Comparison of ENCODE assay signal across 7 mouse cellular contexts in the genomic region with DNA sequence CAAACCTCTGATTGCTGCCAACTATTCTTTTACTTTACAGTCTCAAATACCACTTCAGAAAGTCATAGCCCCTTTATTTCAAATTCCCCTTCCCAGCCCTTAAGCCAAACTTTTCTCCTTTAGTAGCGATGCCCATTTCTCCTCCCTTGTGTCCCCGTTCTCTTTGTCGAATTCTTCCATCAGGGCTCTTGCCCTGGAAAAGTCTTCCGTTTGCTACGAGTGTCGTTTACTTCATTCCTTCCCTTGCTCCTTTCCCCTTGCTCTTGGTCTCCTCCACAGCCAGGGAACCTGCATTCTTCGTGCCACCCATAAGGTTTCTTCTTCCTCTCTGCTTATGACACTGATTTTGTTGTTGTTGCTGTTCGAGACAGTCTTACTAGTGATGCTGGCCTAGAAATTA. TPM values are rescaled to one million over a fixed set of nuclear protein-coding genes. Genes with fewer than 3 reads are reported as not detected.
DNase-seq lines count a peak whose midpoint lies in the region; ATAC-seq and TF ChIP-seq lines count a peak whose summit lies in the region.

No protein-coding gene starts in this region.

- H3K36me3 ChIP-seq in limb, embryonic 13.5 days: peaks cover 41% of the 10 kb centered on the region
- H3K36me3 ChIP-seq in stomach, postnatal 0 days (ENCODE audit: control insufficient read depth, insufficient read depth, low read length): peaks cover 4% of the 10 kb centered on the region; the same call in 1 of the 2 replicates

- no peaks in the 10 kb centered on the region for H3K9me3 ChIP-seq in limb, embryonic 13.5 days
- no peaks in the 10 kb centered on the region for H3K9me3 ChIP-seq in stomach, postnatal 0 days (ENCODE audit: control insufficient read depth, low read length)

- peaks cover 35% of the 10 kb centered on the region for H3K4me1 ChIP-seq in limb, embryonic 13.5 days
- H3K4me1 ChIP-seq in stomach, postnatal 0 days (replicated peaks; ENCODE audit: control insufficient read depth, insufficient read depth): peaks cover 7% of the 10 kb centered on the region; the same call in 1 of the 2 replicates

- 0 out of 2 replicates have a peak, but pooled peaks have one; percentile 6 for ATAC-seq in erythroblast, adult 5-6 weeks (replicated peaks; ENCODE audit: low FRiP score, poor library complexity, severe bottlenecking)
- no peak for ATAC-seq in limb, embryonic 13.5 days (ENCODE audit: low FRiP score, low read depth)
- no peak for ATAC-seq in stomach, postnatal 0 days (ENCODE audit: low FRiP score, low TSS enrichment)

- H3K4me2 ChIP-seq in limb, embryonic 13.5 days (replicated peaks): peak overlapping the region; percentile 96
- H3K4me2 ChIP-seq in stomach, postnatal 0 days (replicated peaks; ENCODE audit: low read depth): peak overlapping the region; percentile 86

- peak overlapping the region; percentile 93 for H3K9ac ChIP-seq in limb, embryonic 13.5 days
- peak overlapping the region; percentile 93 for H3K9ac ChIP-seq in stomach, postnatal 0 days (ENCODE audit: low read length)

- WGBS in limb, embryonic 13.5 days: 5% methylated on average over 8 of the region's 8 CpGs
- WGBS in stomach, postnatal 0 days: 1% methylated on average over 8 of the region's 8 CpGs

- DNase-seq in spleen, adult 12 weeks (ENCODE audit: low spot score): peak; percentile 6
- DNase-seq in spleen, postnatal 14 days (ENCODE audit: low spot score in 2 of 2): no peak
- no peak for DNase-seq in stomach, postnatal 0 days (ENCODE audit: low spot score)
- no peak for DNase-seq in cerebellum, adult 11-12 months
- no peak for DNase-seq in cerebellum, postnatal 4 days (ENCODE audit: low spot score in 2 of 2)

- TF ChIP-seq EP300 in stomach, postnatal 0 days (optimal IDR thresholded peaks at IDR 0.05): no peak

- H3K27ac ChIP-seq in limb, embryonic 13.5 days: peak overlapping the region; percentile 94; the same call in 1 of the 2 replicates
- H3K27ac ChIP-seq in stomach, postnatal 0 days (replicated peaks): peak overlapping the region; percentile 93

- H3K27me3 ChIP-seq in limb, embryonic 13.5 days: no peaks in the 10 kb centered on the region
- no peaks in the 10 kb centered on the region for H3K27me3 ChIP-seq in stomach, postnatal 0 days (ENCODE audit: control insufficient read depth, insufficient read depth, low read length)

- H3K4me3 ChIP-seq in limb, embryonic 13.5 days: peak overlapping the region; percentile 94
- peak overlapping the region; percentile 86 for H3K4me3 ChIP-seq in stomach, postnatal 0 days (ENCODE audit: low read depth, low read length)

- TF ChIP-seq CTCF in stomach, postnatal 0 days (IDR thresholded peaks at IDR 0.05; ENCODE audit: low read depth): no peak

RNA-seq across cellular contexts. Expression of a gene that starts 0.7 kb away (rescaled TPM):
- 10.2 and 13.8 TPM in 2 replicates for total RNA-seq in erythroblast, adult 5-6 weeks (2015; ENCODE audit: low replicate concordance)
- 24.1 and 33.0 TPM in 2 replicates for total RNA-seq in erythroblast, adult 5-6 weeks (2017; ENCODE audit: low replicate concordance)
- 81.7 and 83.7 TPM in 2 replicates for polyA plus RNA-seq in limb, embryonic 13.5 days (2015; fragmentation: Nextera tagmentation; extraction: Ambion mirVana)
- 29.4 and 31.9 TPM in 2 replicates for polyA plus RNA-seq in stomach, postnatal 0 days (2015; fragmentation: Nextera tagmentation; extraction: Ambion mirVana)

RNA-seq across cellular contexts. Expression of a gene that starts 1.3 kb away (rescaled TPM):
- 10.4 and 13.0 TPM in 2 replicates for total RNA-seq in erythroblast, adult 5-6 weeks (2015; ENCODE audit: low replicate concordance)
- 8.2 and 12.0 TPM in 2 replicates for total RNA-seq in erythroblast, adult 5-6 weeks (2017; ENCODE audit: low replicate concordance)
- polyA plus RNA-seq in limb, embryonic 13.5 days (2015; fragmentation: Nextera tagmentation; extraction: Ambion mirVana): 21.6 and 24.0 TPM in 2 replicates
- polyA plus RNA-seq in stomach, postnatal 0 days (2015; fragmentation: Nextera tagmentation; extraction: Ambion mirVana): 10.5 and 11.9 TPM in 2 replicates

RNA-seq across cellular contexts. Expression of a gene that starts 59.7 kb away (rescaled TPM):
- total RNA-seq in erythroblast, adult 5-6 weeks (2015; ENCODE audit: low replicate concordance): 8.5 and 15.3 TPM in 2 replicates
- 8.1 and 11.1 TPM in 2 replicates for total RNA-seq in erythroblast, adult 5-6 weeks (2017; ENCODE audit: low replicate concordance)
- polyA plus RNA-seq in limb, embryonic 13.5 days (2015; fragmentation: Nextera tagmentation; extraction: Ambion mirVana): 53.2 and 57.8 TPM in 2 replicates
- 9.9 and 10.9 TPM in 2 replicates for polyA plus RNA-seq in stomach, postnatal 0 days (2015; fragmentation: Nextera tagmentation; extraction: Ambion mirVana)
